Mouse (Mus musculus): Measurements from ENCODE around the gene Gm49320.

GRCm38 (mm10) chr8:4252116-4252760, 13.6 kb downstream of the Gm49320 start:
- no peak for TF ChIP-seq HCFC1 (IDR thresholded peaks at IDR 0.05; ENCODE audit: borderline replicate concordance, insufficient read depth, low read length)
- TF ChIP-seq ZNF384 (IDR thresholded peaks at IDR 0.05; ENCODE audit: low read depth, low read length): no peak
- no peak for TF ChIP-seq CHD2 (IDR thresholded peaks at IDR 0.05; ENCODE audit: low read depth, low read length)
- no peak for TF ChIP-seq MAFK (IDR thresholded peaks at IDR 0.05; ENCODE audit: insufficient read depth, low read depth, low read length)
